Comparison of ENCODE assay signal across 26 mouse cellular contexts in the genomic region with DNA sequence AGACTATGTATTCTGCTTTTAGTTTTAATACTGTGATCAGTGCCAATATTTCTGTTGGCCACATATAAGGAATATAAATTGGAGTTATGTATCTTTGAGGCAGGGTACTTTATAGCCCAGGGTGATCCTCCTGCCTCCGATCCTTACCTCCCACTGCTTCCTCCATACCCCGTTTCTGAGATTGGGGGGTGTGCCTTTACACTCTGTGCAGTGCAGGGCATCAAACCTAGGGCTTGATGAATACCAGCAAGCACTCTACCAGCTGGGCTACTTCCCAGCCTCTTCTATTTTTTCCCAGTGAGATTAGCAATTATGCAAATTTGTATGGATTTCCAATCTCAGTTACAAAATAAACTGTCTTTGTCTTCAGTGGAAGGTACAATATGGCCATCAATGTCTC.
DNase-seq lines count a peak whose midpoint lies in the region; ATAC-seq lines count a peak whose summit lies in the region.
"Had no signal": no experiment of that assay in that cellular context is flagged by ENCODE, and none has a peak within 500 bp of the region (broad histone marks: within the 10 kb centered on the region; RNA-seq: fewer than 3 reads in every experiment).

No protein-coding gene starts in this region.

- no peak overlapping the region for H3K4me2 ChIP-seq in embryonic facial prominence, embryonic 11.5 days (ENCODE audit: low read depth, low read length)
- no peak overlapping the region for H3K4me2 ChIP-seq in hindbrain, embryonic 13.5 days
- no peak overlapping the region for H3K4me2 ChIP-seq in hindbrain, embryonic 11.5 days (replicated peaks; ENCODE audit: low read depth, low read length)
- H3K4me2 ChIP-seq in neural tube, embryonic 13.5 days, result no peak overlapping the region
- H3K4me2 ChIP-seq: embryonic facial prominence, embryonic 12.5 days; embryonic facial prominence, embryonic 15.5 days; forebrain, embryonic 12.5 days; forebrain, embryonic 15.5 days; heart, embryonic 13.5 days; hindbrain, embryonic 15.5 days had no signal

- no peaks in the 10 kb centered on the region for H3K36me3 ChIP-seq in embryonic facial prominence, embryonic 11.5 days (replicated peaks; ENCODE audit: control insufficient read depth, insufficient read depth, low read depth, low read length)
- H3K36me3 ChIP-seq in embryonic facial prominence, embryonic 10.5 days (replicated peaks), result no peaks in the 10 kb centered on the region
- no peaks in the 10 kb centered on the region for H3K36me3 ChIP-seq in hindbrain, embryonic 13.5 days
- H3K36me3 ChIP-seq in hindbrain, embryonic 11.5 days (ENCODE audit: control insufficient read depth, insufficient read depth, low read length), result no peaks in the 10 kb centered on the region
- no peaks in the 10 kb centered on the region for H3K36me3 ChIP-seq in neural tube, embryonic 13.5 days
- H3K36me3 ChIP-seq: embryonic facial prominence, embryonic 12.5 days; embryonic facial prominence, embryonic 15.5 days; forebrain, embryonic 12.5 days; forebrain, embryonic 15.5 days; heart, embryonic 10.5 days; heart, embryonic 13.5 days; hindbrain, embryonic 15.5 days had no signal

- DNase-seq in embryonic facial prominence, embryonic 11.5 days (ENCODE audit: low spot score), result no peak
- DNase-seq in embryonic facial prominence, embryonic 10.5 days (ENCODE audit: low spot score), result no peak
- no peak for DNase-seq in hindbrain, embryonic 11.5 days (ENCODE audit: low spot score)
- DNase-seq in neural tube, embryonic 10.5 days (ENCODE audit: extremely low spot score, low spot score), result no peak
- DNase-seq in urinary bladder, adult 2 months (ENCODE audit: low spot score), result no peak
- DNase-seq: adrenal gland, adult 8-10 months; adrenal gland, postnatal 25 days; cerebellum, adult 11-12 months; cerebellum, adult 8-10 months; cerebellum, postnatal 10 days; cerebellum, postnatal 36 days; embryo, embryonic 11 days; gastrocnemius, postnatal 25 days; heart, adult 2 months; heart, postnatal 36 days had no signal

- ATAC-seq in embryonic facial prominence, embryonic 11.5 days (replicated peaks; ENCODE audit: insufficient number of reproducible peaks, low FRiP score, low TSS enrichment, low read depth), result peak; percentile 59; the same call in 1 of the 2 replicates
- ATAC-seq in hindbrain, embryonic 13.5 days (ENCODE audit: low FRiP score), result peak; percentile 65; the same call in 1 of the 2 replicates
- no peak for ATAC-seq in hindbrain, embryonic 11.5 days (ENCODE audit: low FRiP score)
- ATAC-seq in neural tube, embryonic 13.5 days (ENCODE audit: low read depth), result peak; percentile 67; the same call in 1 of the 2 replicates
- ATAC-seq: activated CD4-positive, CD25-positive, alpha-beta regulatory T cell, adult 4 months; forebrain, embryonic 15.5 days had no signal

- no peak overlapping the region for H3K4me3 ChIP-seq in embryonic facial prominence, embryonic 11.5 days (ENCODE audit: low read depth, low read length)
- no peak overlapping the region for H3K4me3 ChIP-seq in embryonic facial prominence, embryonic 10.5 days
- H3K4me3 ChIP-seq in hindbrain, embryonic 13.5 days, result no peak overlapping the region
- no peak overlapping the region for H3K4me3 ChIP-seq in hindbrain, embryonic 11.5 days (ENCODE audit: low read depth, low read length)
- no peak overlapping the region for H3K4me3 ChIP-seq in neural tube, embryonic 13.5 days
- H3K4me3 ChIP-seq: embryonic facial prominence, embryonic 12.5 days; embryonic facial prominence, embryonic 15.5 days; erythroblast, embryonic 14.5 days; forebrain, embryonic 12.5 days; forebrain, embryonic 15.5 days; heart, adult 2 months; heart, embryonic 10.5 days; heart, embryonic 13.5 days; hindbrain, embryonic 15.5 days had no signal

- WGBS in embryonic facial prominence, embryonic 11.5 days, result 56% methylated on average over 2 of the region's 2 CpGs
- 72% methylated on average over 2 of the region's 2 CpGs for WGBS in embryonic facial prominence, embryonic 10.5 days
- WGBS in hindbrain, embryonic 13.5 days, result 70% methylated on average over 2 of the region's 2 CpGs
- WGBS in hindbrain, embryonic 11.5 days, result 60% methylated on average over 2 of the region's 2 CpGs
- WGBS in neural tube, embryonic 13.5 days, result 45% methylated on average over 2 of the region's 2 CpGs

- H3K9me3 ChIP-seq in embryonic facial prominence, embryonic 11.5 days (replicated peaks; ENCODE audit: control insufficient read depth, low read length), result no peaks in the 10 kb centered on the region
- no peaks in the 10 kb centered on the region for H3K9me3 ChIP-seq in embryonic facial prominence, embryonic 10.5 days
- no peaks in the 10 kb centered on the region for H3K9me3 ChIP-seq in hindbrain, embryonic 13.5 days
- no peaks in the 10 kb centered on the region for H3K9me3 ChIP-seq in hindbrain, embryonic 11.5 days (ENCODE audit: control insufficient read depth, low read length)
- no peaks in the 10 kb centered on the region for H3K9me3 ChIP-seq in neural tube, embryonic 13.5 days
- H3K9me3 ChIP-seq: embryonic facial prominence, embryonic 12.5 days; embryonic facial prominence, embryonic 15.5 days; forebrain, embryonic 12.5 days; forebrain, embryonic 15.5 days; heart, embryonic 10.5 days; heart, embryonic 13.5 days; hindbrain, embryonic 15.5 days had no signal

- no peak overlapping the region for H3K27ac ChIP-seq in embryonic facial prominence, embryonic 11.5 days (replicated peaks; ENCODE audit: low read depth, low read length)
- H3K27ac ChIP-seq in embryonic facial prominence, embryonic 10.5 days (replicated peaks), result no peak overlapping the region
- H3K27ac ChIP-seq in hindbrain, embryonic 13.5 days, result no peak overlapping the region
- H3K27ac ChIP-seq in hindbrain, embryonic 11.5 days (ENCODE audit: low read depth, low read length), result no peak overlapping the region
- no peak overlapping the region for H3K27ac ChIP-seq in neural tube, embryonic 13.5 days (replicated peaks)
- H3K27ac ChIP-seq: embryonic facial prominence, embryonic 12.5 days; embryonic facial prominence, embryonic 15.5 days; forebrain, embryonic 12.5 days; forebrain, embryonic 15.5 days; heart, adult 2 months; heart, embryonic 10.5 days; heart, embryonic 13.5 days; hindbrain, embryonic 15.5 days had no signal

- no peaks in the 10 kb centered on the region for H3K27me3 ChIP-seq in embryonic facial prominence, embryonic 11.5 days (ENCODE audit: control insufficient read depth, insufficient read depth, low read length)
- H3K27me3 ChIP-seq in embryonic facial prominence, embryonic 10.5 days (replicated peaks; ENCODE audit: low read depth, poor library complexity, severe bottlenecking), result no peaks in the 10 kb centered on the region
- H3K27me3 ChIP-seq in hindbrain, embryonic 13.5 days, result no peaks in the 10 kb centered on the region
- H3K27me3 ChIP-seq in hindbrain, embryonic 11.5 days (ENCODE audit: control insufficient read depth, insufficient read depth, low read length), result no peaks in the 10 kb centered on the region
- H3K27me3 ChIP-seq in neural tube, embryonic 13.5 days, result no peaks in the 10 kb centered on the region
- H3K27me3 ChIP-seq: embryonic facial prominence, embryonic 12.5 days; embryonic facial prominence, embryonic 15.5 days; forebrain, embryonic 12.5 days; forebrain, embryonic 15.5 days; heart, embryonic 13.5 days; hindbrain, embryonic 15.5 days had no signal

- H3K9ac ChIP-seq in embryonic facial prominence, embryonic 11.5 days (replicated peaks; ENCODE audit: low read length), result no peak overlapping the region
- no peak overlapping the region for H3K9ac ChIP-seq in hindbrain, embryonic 13.5 days
- H3K9ac ChIP-seq in hindbrain, embryonic 11.5 days (ENCODE audit: low read depth, low read length), result no peak overlapping the region
- H3K9ac ChIP-seq in neural tube, embryonic 13.5 days, result no peak overlapping the region
- H3K9ac ChIP-seq: embryonic facial prominence, embryonic 12.5 days; embryonic facial prominence, embryonic 15.5 days; forebrain, embryonic 12.5 days; forebrain, embryonic 15.5 days; heart, embryonic 13.5 days; hindbrain, embryonic 15.5 days had no signal

- H3K4me1 ChIP-seq in embryonic facial prominence, embryonic 11.5 days (ENCODE audit: control insufficient read depth, insufficient read depth, low read length), result no peaks in the 10 kb centered on the region
- peaks cover 3% of the 10 kb centered on the region; the same call in 1 of the 2 replicates for H3K4me1 ChIP-seq in embryonic facial prominence, embryonic 10.5 days
- no peaks in the 10 kb centered on the region for H3K4me1 ChIP-seq in hindbrain, embryonic 13.5 days (replicated peaks)
- no peaks in the 10 kb centered on the region for H3K4me1 ChIP-seq in hindbrain, embryonic 11.5 days (replicated peaks; ENCODE audit: control insufficient read depth, insufficient read depth, low read length)
- H3K4me1 ChIP-seq in neural tube, embryonic 13.5 days (replicated peaks), result 0 out of 2 replicates have a peak, but pooled peaks cover 5% of the 10 kb centered on the region
- H3K4me1 ChIP-seq: embryonic facial prominence, embryonic 12.5 days; embryonic facial prominence, embryonic 15.5 days; forebrain, embryonic 12.5 days; forebrain, embryonic 15.5 days; hindbrain, embryonic 15.5 days had no signal
